Mouse (Mus musculus): ENCODE results near the gene Nsun2. TPM values are rescaled to one million over a fixed set of nuclear protein-coding genes. Genes with fewer than 3 reads are reported as not detected.

The Nsun2 gene
- polyA plus RNA-seq (2015; fragmentation: Nextera tagmentation; extraction: Ambion mirVana) = 82.0 and 86.6 TPM in 2 replicates

- Histone ChIP-seq H3K27ac (peak within 1 kb of the TSS; percentile 93), H3K27me3 (ENCODE audit: insufficient read depth, low read length) (no peaks in the 10 kb centered on the region), H3K9me3 (replicated peaks; ENCODE audit: low read length) (no peaks in the 10 kb centered on the region), H3K4me1 (replicated peaks; ENCODE audit: insufficient read depth, low read length) (peaks cover 19% of the 10 kb centered on the region), H3K4me3 (replicated peaks; ENCODE audit: low read depth, low read length) (peak within 1 kb of the TSS; percentile 89), H3K36me3 (ENCODE audit: insufficient read depth, low read length) (no peaks in the 10 kb centered on the region), H3K9ac (ENCODE audit: low read depth, low read length) (peak within 1 kb of the TSS; percentile 92), H3K4me2 (ENCODE audit: low read length) (peak within 1 kb of the TSS; percentile 96)
- no peak for DNase-seq (ENCODE audit: low spot score)
- no peak; the same call in 1 of the 2 replicates for ATAC-seq (replicated peaks; ENCODE audit: low FRiP score, low read depth)
- no peak for TF ChIP-seq CTCF (IDR thresholded peaks at IDR 0.05; ENCODE audit: low read depth)
- WGBS = under 1% methylated on average over 126 of the region's 155 CpGs
Measured at GRCm38 (mm10) chr13:69533405-69534333, at the start of gene Nsun2. Nsun2 (plus strand) TSS chr13:69533746.

- Histone ChIP-seq H3K4me1 (replicated peaks; ENCODE audit: insufficient read depth, low read length) (peaks cover 7% of the 10 kb centered on the region), H3K9ac (ENCODE audit: low read depth, low read length) (no peak overlapping the region), H3K36me3 (ENCODE audit: insufficient read depth, low read length) (no peaks in the 10 kb centered on the region), H3K27ac (no peak overlapping the region), H3K27me3 (ENCODE audit: insufficient read depth, low read length) (peaks cover 20% of the 10 kb centered on the region), H3K4me2 (ENCODE audit: low read length) (no peak overlapping the region), H3K4me3 (replicated peaks; ENCODE audit: low read depth, low read length) (no peak overlapping the region), H3K9me3 (replicated peaks; ENCODE audit: low read length) (no peaks in the 10 kb centered on the region)
- ATAC-seq (replicated peaks; ENCODE audit: low FRiP score, low read depth) (no peak), DNase-seq (ENCODE audit: low spot score) (peak; percentile 69)
- TF ChIP-seq CTCF (IDR thresholded peaks at IDR 0.05; ENCODE audit: low read depth) = peak; percentile 76
- WGBS = 10% methylated on average over 6 of the region's 6 CpGs
Measured at GRCm38 (mm10) chr13:69485326-69485725, 48.2 kb upstream of the Nsun2 start.

DNA sequence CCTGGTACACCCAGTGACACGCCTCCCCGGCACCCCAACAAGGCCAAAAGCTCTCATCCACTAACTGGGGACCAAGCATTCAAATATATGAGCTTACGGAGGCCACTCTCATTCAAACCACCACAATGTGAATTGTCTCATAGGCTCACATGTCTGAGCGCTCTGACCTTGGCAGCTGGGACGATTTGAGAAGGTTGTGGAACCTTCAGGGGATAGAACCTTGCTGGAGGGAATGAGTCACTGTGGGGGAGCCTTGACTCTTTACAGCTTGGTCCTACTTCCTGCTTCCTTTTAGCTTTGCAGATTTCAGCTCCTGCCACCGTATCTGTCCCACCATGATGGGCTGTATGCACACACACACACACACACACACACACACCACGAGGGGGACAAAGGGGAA, 47.7 kb upstream of the Nsun2 start:
- no peak overlapping the region for H3K9ac ChIP-seq (ENCODE audit: low read depth, low read length)
- H3K4me2 ChIP-seq (ENCODE audit: low read length) = no peak overlapping the region
- no peak for DNase-seq (ENCODE audit: low spot score)
- peaks cover 7% of the 10 kb centered on the region for H3K4me1 ChIP-seq (replicated peaks; ENCODE audit: insufficient read depth, low read length)
- H3K4me3 ChIP-seq (replicated peaks; ENCODE audit: low read depth, low read length) = no peak overlapping the region
- H3K27me3 ChIP-seq (ENCODE audit: insufficient read depth, low read length) = peaks cover 20% of the 10 kb centered on the region
- TF ChIP-seq CTCF (IDR thresholded peaks at IDR 0.05; ENCODE audit: low read depth) = no peak
- no peak overlapping the region for H3K27ac ChIP-seq
- no peaks in the 10 kb centered on the region for H3K9me3 ChIP-seq (replicated peaks; ENCODE audit: low read length)
- no peak for ATAC-seq (replicated peaks; ENCODE audit: low FRiP score, low read depth)
- 62% methylated on average over 7 of the region's 7 CpGs for WGBS
- H3K36me3 ChIP-seq (ENCODE audit: insufficient read depth, low read length) = no peaks in the 10 kb centered on the region

GRCm38 (mm10) chr13:69487108-69487507, 46.4 kb upstream of the Nsun2 start:
- H3K9me3 ChIP-seq (replicated peaks; ENCODE audit: low read length) = no peaks in the 10 kb centered on the region
- no peak overlapping the region for H3K4me3 ChIP-seq (replicated peaks; ENCODE audit: low read depth, low read length)
- peaks cover 16% of the 10 kb centered on the region for H3K27me3 ChIP-seq (ENCODE audit: insufficient read depth, low read length)
- TF ChIP-seq CTCF (IDR thresholded peaks at IDR 0.05; ENCODE audit: low read depth) = no peak
- no peak for ATAC-seq (replicated peaks; ENCODE audit: low FRiP score, low read depth)
- H3K4me1 ChIP-seq (replicated peaks; ENCODE audit: insufficient read depth, low read length) = peaks cover 5% of the 10 kb centered on the region; the same call in 1 of the 2 replicates
- H3K9ac ChIP-seq (ENCODE audit: low read depth, low read length) = no peak overlapping the region
- H3K27ac ChIP-seq = no peak overlapping the region
- peak overlapping the region; percentile 49; the same call in 1 of the 2 replicates for H3K4me2 ChIP-seq (ENCODE audit: low read length)
- WGBS = 83% methylated on average over 7 of the region's 7 CpGs
- H3K36me3 ChIP-seq (ENCODE audit: insufficient read depth, low read length) = no peaks in the 10 kb centered on the region
- DNase-seq (ENCODE audit: low spot score) = no peak

GRCm38 (mm10) chr13:69487611-69488275, 45.8 kb upstream of the Nsun2 start:
- peak overlapping the region; percentile 49 for H3K4me2 ChIP-seq (ENCODE audit: low read length)
- no peak for TF ChIP-seq CTCF (IDR thresholded peaks at IDR 0.05; ENCODE audit: low read depth)
- peak; percentile 77 for DNase-seq (ENCODE audit: low spot score)
- no peaks in the 10 kb centered on the region for H3K36me3 ChIP-seq (ENCODE audit: insufficient read depth, low read length)
- no peaks in the 10 kb centered on the region for H3K9me3 ChIP-seq (replicated peaks; ENCODE audit: low read length)
- H3K27me3 ChIP-seq (ENCODE audit: insufficient read depth, low read length) = peaks cover 16% of the 10 kb centered on the region
- 1% methylated on average over 26 of the region's 26 CpGs for WGBS
- no peak overlapping the region for H3K27ac ChIP-seq
- H3K9ac ChIP-seq (ENCODE audit: low read depth, low read length) = no peak overlapping the region
- peak; percentile 73 for ATAC-seq (replicated peaks; ENCODE audit: low FRiP score, low read depth)
- H3K4me3 ChIP-seq (replicated peaks; ENCODE audit: low read depth, low read length) = peak overlapping the region; percentile 14; the same call in 1 of the 2 replicates
- peaks cover 5% of the 10 kb centered on the region; the same call in 1 of the 2 replicates for H3K4me1 ChIP-seq (replicated peaks; ENCODE audit: insufficient read depth, low read length)

- Histone ChIP-seq H3K4me1 (replicated peaks; ENCODE audit: insufficient read depth, low read length) (peaks cover 5% of the 10 kb centered on the region; the same call in 1 of the 2 replicates), H3K9me3 (replicated peaks; ENCODE audit: low read length) (no peaks in the 10 kb centered on the region), H3K4me3 (replicated peaks; ENCODE audit: low read depth, low read length) (no peak overlapping the region), H3K9ac (ENCODE audit: low read depth, low read length) (no peak overlapping the region), H3K4me2 (ENCODE audit: low read length) (no peak overlapping the region), H3K27ac (no peak overlapping the region), H3K36me3 (ENCODE audit: insufficient read depth, low read length) (no peaks in the 10 kb centered on the region), H3K27me3 (ENCODE audit: insufficient read depth, low read length) (peaks cover 6% of the 10 kb centered on the region; the same call in 1 of the 2 replicates)
- ATAC-seq (replicated peaks; ENCODE audit: low FRiP score, low read depth) (no peak), DNase-seq (ENCODE audit: low spot score) (no peak)
- WGBS = 33% methylated on average over 13 of the region's 13 CpGs
- TF ChIP-seq CTCF (IDR thresholded peaks at IDR 0.05; ENCODE audit: low read depth) = no peak
Measured at GRCm38 (mm10) chr13:69488565-69489255, 44.8 kb upstream of the Nsun2 start.
